Mouse (Mus musculus) liver, embryonic 11.5 days (tissue): ENCODE data around the gene Utp14a. TPM values are rescaled to one million over a fixed set of nuclear protein-coding genes. Genes with fewer than 3 reads are reported as not detected.

ENCODE experiments used
- ATAC-seq: fragments of 200-750 bp; cut with Nextera tagmentation; replicated peaks from 2 replicates; pipeline ENCODE4 v1.8.0; 2017; ENCODE audit warnings: moderate number of reproducible peaks, mild to moderate bottlenecking, moderate TSS enrichment, moderate library complexity; ENCODE audit not compliant: low FRiP score
- DNase-seq: peaks from one replicate; pipeline ENCODE4 v3.0.0-alpha.2; 2017; ENCODE audit warnings: low spot score
- H3K27ac ChIP-seq: fragments of 300-500 bp; sonication (generic); 2 replicates; pipeline ENCODE4 v1.5.1; 2014; ENCODE audit warnings: mild to moderate bottlenecking, low read depth, low read length, control low read depth
- H3K27me3 ChIP-seq: fragments of 300-500 bp; sonication (generic); replicated peaks from 2 replicates; pipeline ENCODE4 v1.6.1; 2014; ENCODE audit warnings: low read length, mixed read lengths; ENCODE audit not compliant: control insufficient read depth, insufficient read depth
- H3K36me3 ChIP-seq: fragments of 300-500 bp; sonication (generic); 2 replicates; pipeline ENCODE4 v1.6.1; 2014; ENCODE audit warnings: mild to moderate bottlenecking, low read length, moderate library complexity, mixed read lengths; ENCODE audit not compliant: control insufficient read depth, insufficient read depth
- H3K4me1 ChIP-seq: fragments of 300-500 bp; sonication (generic); replicated peaks from 2 replicates; pipeline ENCODE4 v1.6.1; 2014; ENCODE audit warnings: low read length, mixed read lengths; ENCODE audit not compliant: control insufficient read depth, insufficient read depth
- H3K4me2 ChIP-seq: fragments of 300-500 bp; sonication (generic); 2 replicates; pipeline ENCODE4 v1.6.1; 2014; ENCODE audit warnings: mild to moderate bottlenecking, control low read depth, moderate library complexity
- H3K4me3 ChIP-seq: fragments of 300-500 bp; sonication (generic); 2 replicates; pipeline ENCODE4 v1.5.1; 2014; ENCODE audit warnings: low read depth, low read length, control low read depth
- H3K9ac ChIP-seq: fragments of 300-500 bp; sonication (generic); 2 replicates; pipeline ENCODE4 v1.6.1; 2014; ENCODE audit warnings: low read depth, low read length, control low read depth
- H3K9me3 ChIP-seq: fragments of 300-500 bp; sonication (generic); 2 replicates; pipeline ENCODE4 v1.6.1; 2016; ENCODE audit warnings: low read length, inconsistent platforms, mixed read lengths; ENCODE audit not compliant: control insufficient read depth
- WGBS: fragments of 180-500 bp; shearing (Covaris S2); extraction: QIAGEN DNeasy Blood & Tissue Kit; methylation state at CpG from one replicate; pipeline ENCODE4 v1.1.7; 2014; 5-methylcytosine and 5-hydroxymethylcytosine counted together
- polyA plus RNA-seq: library from polyadenylated mRNA; unstranded; fragments of >200 nt; fragmentation: Nextera tagmentation; extraction: Ambion mirVana; gene quantifications from 2 replicates; pipeline ENCODE4 v1.2.1, GENCODE M21; 2014

Utp14a gene
- polyA plus RNA-seq, 1 experiment from 2014 or later: 36.0 TPM

GRCm38 (mm10) chrX:48255830-48256428 is 733 bp upstream of the Utp14a start:
- no peaks in the 10 kb centered on the region for H3K4me1 ChIP-seq
- H3K27me3 ChIP-seq: no peaks in the 10 kb centered on the region
- peak; percentile 67 for ATAC-seq
- H3K27ac ChIP-seq: peak overlapping the region; percentile 74; the same call in 1 of the 2 replicates
- H3K4me2 ChIP-seq: peak overlapping the region; percentile 70
- no peak for DNase-seq
- H3K36me3 ChIP-seq: no peaks in the 10 kb centered on the region
- H3K9me3 ChIP-seq: no peaks in the 10 kb centered on the region
- H3K9ac ChIP-seq: peak overlapping the region; percentile 56
- WGBS: 14% methylated on average over 18 of the region's 18 CpGs
- H3K4me3 ChIP-seq: peak overlapping the region; percentile 65

GRCm38 (mm10) chrX:48257011-48257410 is 349 bp downstream of the Utp14a start:
- H3K4me1 ChIP-seq: no peaks in the 10 kb centered on the region
- peak overlapping the region; percentile 65 for H3K4me3 ChIP-seq
- peak overlapping the region; percentile 21; the same call in 1 of the 2 replicates for H3K27ac ChIP-seq
- ATAC-seq (no peak), DNase-seq (no peak)
- H3K4me2 ChIP-seq: peak overlapping the region; percentile 62
- WGBS: 10% methylated on average over 16 of the region's 16 CpGs
- H3K36me3 ChIP-seq: peaks cover 2% of the 10 kb centered on the region; the same call in 1 of the 2 replicates
- no peaks in the 10 kb centered on the region for H3K9me3 ChIP-seq
- no peaks in the 10 kb centered on the region for H3K27me3 ChIP-seq
- peak overlapping the region; percentile 63 for H3K9ac ChIP-seq

GRCm38 (mm10) chrX:48271671-48272070 is 15.0 kb downstream of the Utp14a start:
- no peaks in the 10 kb centered on the region for H3K9me3 ChIP-seq
- H3K27ac ChIP-seq: no peak overlapping the region
- H3K4me2 ChIP-seq: no peak overlapping the region
- H3K4me1 ChIP-seq: no peaks in the 10 kb centered on the region
- no peak for DNase-seq
- H3K9ac ChIP-seq: no peak overlapping the region
- WGBS: 84% methylated on average over 4 of the region's 4 CpGs
- no peak for ATAC-seq
- H3K36me3 ChIP-seq: peaks cover 2% of the 10 kb centered on the region; the same call in 1 of the 2 replicates
- H3K27me3 ChIP-seq: no peaks in the 10 kb centered on the region
- H3K4me3 ChIP-seq: no peak overlapping the region

- Histone ChIP-seq H3K27me3 (no peaks in the 10 kb centered on the region), H3K4me2 (no peak overlapping the region), H3K27ac (no peak overlapping the region), H3K9ac (no peak overlapping the region), H3K36me3 (peaks cover 4% of the 10 kb centered on the region; the same call in 1 of the 2 replicates), H3K9me3 (no peaks in the 10 kb centered on the region), H3K4me3 (no peak overlapping the region), H3K4me1 (no peaks in the 10 kb centered on the region)
- WGBS: 81% methylated on average over 10 of the region's 10 CpGs
- DNase-seq (no peak), ATAC-seq (no peak)
Measured at GRCm38 (mm10) chrX:48274634-48275033, 18.0 kb downstream of the Utp14a start.

- no peaks in the 10 kb centered on the region for H3K27me3 ChIP-seq
- H3K4me3 ChIP-seq: no peak overlapping the region
- H3K36me3 ChIP-seq: peaks cover 9% of the 10 kb centered on the region
- DNase-seq (no peak), ATAC-seq (no peak)
- no peak overlapping the region for H3K27ac ChIP-seq
- H3K4me2 ChIP-seq: no peak overlapping the region
- WGBS: 44% methylated on average over 3 of the region's 3 CpGs
- no peaks in the 10 kb centered on the region for H3K9me3 ChIP-seq
- no peaks in the 10 kb centered on the region for H3K4me1 ChIP-seq
- H3K9ac ChIP-seq: no peak overlapping the region
Measured at GRCm38 (mm10) chrX:48278103-48278502, 21.4 kb downstream of the Utp14a start.

- Histone ChIP-seq H3K36me3 (peaks cover 5% of the 10 kb centered on the region), H3K27ac (peak overlapping the region; percentile 95)
- WGBS: 15% methylated on average over 35 of the region's 37 CpGs
Measured at GRCm38 (mm10) chrX:48284386-48285005, 27.8 kb downstream of the Utp14a start.

GRCm38 (mm10) chrX:48285006-48285650 is 28.5 kb downstream of the Utp14a start:
- Histone ChIP-seq H3K9ac (peak overlapping the region; percentile 68), H3K36me3 (peaks cover 5% of the 10 kb centered on the region), H3K4me2 (peak overlapping the region; percentile 67), H3K4me1 (no peaks in the 10 kb centered on the region; the same call in 1 of the 2 replicates), H3K27ac (peak overlapping the region; percentile 95), H3K4me3 (peak overlapping the region; percentile 49), H3K9me3 (no peaks in the 10 kb centered on the region), H3K27me3 (peaks cover 12% of the 10 kb centered on the region)
- ATAC-seq: peak; percentile 80
- WGBS: 6% methylated on average over 33 of the region's 42 CpGs
- DNase-seq: peak; percentile 73

More at GRCm38 (mm10) chrX:48284386-48285005, 27.8 kb downstream of the Utp14a start:
- peak overlapping the region; percentile 63 for H3K4me2 ChIP-seq
- ATAC-seq: peak; percentile 83
- H3K9me3 ChIP-seq: no peaks in the 10 kb centered on the region
- peak overlapping the region; percentile 48 for H3K4me3 ChIP-seq
- H3K27me3 ChIP-seq: peaks cover 12% of the 10 kb centered on the region
- peak; percentile 77 for DNase-seq
- H3K9ac ChIP-seq: peak overlapping the region; percentile 68
- no peaks in the 10 kb centered on the region; the same call in 1 of the 2 replicates for H3K4me1 ChIP-seq

GRCm38 (mm10) chrX:48285651-48286021 is 29.0 kb downstream of the Utp14a start:
- Histone ChIP-seq H3K9me3 (no peaks in the 10 kb centered on the region), H3K4me3 (peak overlapping the region; percentile 49), H3K9ac (peak overlapping the region; percentile 56), H3K27ac (peak overlapping the region; percentile 74), H3K4me1 (no peaks in the 10 kb centered on the region; the same call in 1 of the 2 replicates), H3K4me2 (peak overlapping the region; percentile 67), H3K36me3 (peaks cover 5% of the 10 kb centered on the region), H3K27me3 (peaks cover 12% of the 10 kb centered on the region)
- 10% methylated on average over 31 of the region's 34 CpGs for WGBS
- ATAC-seq (peak; percentile 21), DNase-seq (peak; percentile 79)
